Mouse (Mus musculus) left cerebral cortex, adult 9 months (tissue): ENCODE data around the gene Tpst1.

Experiments used
- DNase-seq, 2 experiments: peaks; one replicate each; pipeline ENCODE4 v3.0.0; 2022; ENCODE audit warnings: low spot score in 2 of 2

Tpst1 gene

GRCm38 (mm10) chr5:130052510-130052909 lies 20.6 kb upstream of the Tpst1 start:
- no peak for DNase-seq

GRCm38 (mm10) chr5:130052955-130053354 lies 20.2 kb upstream of the Tpst1 start:
- DNase-seq, result no peak

GRCm38 (mm10) chr5:130055688-130056087 lies 17.4 kb upstream of the Tpst1 start:
- no peak for DNase-seq

- no peak for DNase-seq
Measured at GRCm38 (mm10) chr5:130056303-130056702, 16.8 kb upstream of the Tpst1 start.

GRCm38 (mm10) chr5:130059413-130060328 lies 13.5 kb upstream of the Tpst1 start:
- no peak for DNase-seq

GRCm38 (mm10) chr5:130060329-130060665 lies 12.8 kb upstream of the Tpst1 start:
- no peak for DNase-seq

- DNase-seq, result no peak
Measured at GRCm38 (mm10) chr5:130062096-130062495, 11.0 kb upstream of the Tpst1 start.

GRCm38 (mm10) chr5:130063760-130064159 lies 9.4 kb upstream of the Tpst1 start:
- DNase-seq, result no peak

- DNase-seq, result no peak
Measured at GRCm38 (mm10) chr5:130065579-130065978, 7.5 kb upstream of the Tpst1 start.

GRCm38 (mm10) chr5:130067841-130068264 lies 5.3 kb upstream of the Tpst1 start:
- DNase-seq, result no peak

- DNase-seq, result no peak
Measured at GRCm38 (mm10) chr5:130074491-130074890, 1.4 kb downstream of the Tpst1 start.

- no peak for DNase-seq
Measured at GRCm38 (mm10) chr5:130076396-130076795, 3.3 kb downstream of the Tpst1 start.

- DNase-seq, result no peak
Measured at GRCm38 (mm10) chr5:130078096-130078833, 5.1 kb downstream of the Tpst1 start.

GRCm38 (mm10) chr5:130078834-130079156 lies 5.7 kb downstream of the Tpst1 start:
- no peak for DNase-seq

- DNase-seq, result peak; percentile 79 to 96
Measured at GRCm38 (mm10) chr5:130079202-130080050, 6.3 kb downstream of the Tpst1 start.

- no peak for DNase-seq
Measured at GRCm38 (mm10) chr5:130080051-130080681, 7.0 kb downstream of the Tpst1 start.

- DNase-seq, result no peak
Measured at GRCm38 (mm10) chr5:130081181-130081881, 8.2 kb downstream of the Tpst1 start.

- DNase-seq, result no peak
Measured at GRCm38 (mm10) chr5:130082431-130082830, 9.3 kb downstream of the Tpst1 start.

GRCm38 (mm10) chr5:130084271-130084670 lies 11.1 kb downstream of the Tpst1 start:
- no peak for DNase-seq

- no peak for DNase-seq
Measured at GRCm38 (mm10) chr5:130088008-130088407, 14.9 kb downstream of the Tpst1 start.

- DNase-seq, result no peak
Measured at GRCm38 (mm10) chr5:130088612-130089011, 15.5 kb downstream of the Tpst1 start.
